Mouse (Mus musculus): Measurements from ENCODE around the gene Mlec.

DNA sequence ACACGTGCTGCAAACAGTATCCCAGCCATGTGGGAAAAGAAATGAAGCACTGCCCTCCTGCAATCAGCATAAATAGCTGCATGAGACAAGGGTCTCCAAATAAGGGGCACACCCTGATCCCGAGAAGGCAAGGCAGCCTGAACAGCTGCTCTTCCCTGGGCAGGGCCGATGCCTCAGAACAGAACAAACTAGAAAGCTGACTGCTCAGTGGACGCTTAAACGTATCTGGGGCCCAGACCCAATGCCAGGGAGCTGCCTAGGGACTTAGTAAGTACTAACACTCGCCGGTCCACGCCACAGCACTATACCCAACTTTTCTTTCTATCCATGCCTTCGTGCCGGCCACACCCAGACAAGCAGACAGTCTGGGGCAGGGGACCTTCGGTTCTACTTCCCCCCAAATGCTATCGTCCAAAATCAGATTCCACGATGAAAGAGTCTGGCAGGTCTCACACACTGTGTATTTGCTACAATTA lies 2.8 kb downstream of the Mlec start:
- TF ChIP-seq CTCF (IDR thresholded peaks at IDR 0.05; ENCODE audit: low read depth, low read length): no peak
- TF ChIP-seq POLR2A (IDR thresholded peaks at IDR 0.05; ENCODE audit: borderline replicate concordance, low read depth, low read length): no peak

All from bone marrow macrophage, adult 2 months (primary cell).